Mouse (Mus musculus) midbrain, embryonic 14.5 days (tissue): ENCODE measurements around the gene Per3. TPM values are rescaled to one million over a fixed set of nuclear protein-coding genes. Genes with fewer than 3 reads are reported as not detected.
"Not testable (repeated sequence)": the region's sequence is repeated elsewhere in the genome, so short reads cannot be mapped to it uniquely, and the experiment has no call there.

Experiments
- ATAC-seq: fragments of 200-750 bp; cut with Nextera tagmentation; 2 replicates; pipeline ENCODE4 v1.8.0; 2017; ENCODE audit warnings: moderate number of reproducible peaks, moderate library complexity; ENCODE audit not compliant: low FRiP score, low TSS enrichment
- DNase-seq: peaks from one replicate; pipeline ENCODE4 v3.0.0-alpha.2; 2015
- H3K27ac ChIP-seq: fragments of 300-500 bp; sonication (generic); replicated peaks from 2 replicates; pipeline ENCODE4 v1.5.1; 2014; ENCODE audit warnings: mild to moderate bottlenecking, low read depth, low read length, moderate library complexity
- H3K27me3 ChIP-seq: fragments of 300-500 bp; sonication (generic); 2 replicates; pipeline ENCODE4 v1.6.1; 2014; ENCODE audit warnings: low read length, control low read depth, mixed read lengths; ENCODE audit not compliant: control insufficient read depth, insufficient read depth
- H3K36me3 ChIP-seq: fragments of 300-500 bp; sonication (generic); 2 replicates; pipeline ENCODE4 v1.6.1; 2014; ENCODE audit warnings: low read length, control low read depth; ENCODE audit not compliant: control insufficient read depth, insufficient read depth
- H3K4me1 ChIP-seq: fragments of 300-500 bp; sonication (generic); 2 replicates; pipeline ENCODE4 v1.6.1; 2014; ENCODE audit warnings: mild to moderate bottlenecking, antibody characterized with exemption, low read length, control low read depth; ENCODE audit not compliant: control insufficient read depth, insufficient read depth
- H3K4me2 ChIP-seq: fragments of 300-500 bp; sonication (generic); 2 replicates; pipeline ENCODE4 v1.6.1; 2014; ENCODE audit warnings: mild to moderate bottlenecking, low read length, moderate library complexity
- H3K4me3 ChIP-seq: fragments of 300-500 bp; sonication (generic); replicated peaks from 2 replicates; pipeline ENCODE4 v1.5.1; 2014; ENCODE audit warnings: low read depth, low read length
- H3K9ac ChIP-seq: fragments of 300-500 bp; sonication (generic); replicated peaks from 2 replicates; pipeline ENCODE4 v1.6.1; 2014; ENCODE audit warnings: mild to moderate bottlenecking, low read length, moderate library complexity
- H3K9me3 ChIP-seq: fragments of 300-500 bp; sonication (generic); 2 replicates; pipeline ENCODE4 v1.6.1; 2016; ENCODE audit warnings: low read length, control low read depth, mixed read lengths; ENCODE audit not compliant: control insufficient read depth
- WGBS: fragments of 180-500 bp; shearing (Covaris S2); extraction: QIAGEN DNeasy Blood & Tissue Kit; methylation state at CpG from one replicate; pipeline ENCODE4 v1.1.7; 2014; 5-methylcytosine and 5-hydroxymethylcytosine counted together
- polyA plus RNA-seq: library from polyadenylated mRNA; unstranded; fragments of >200 nt; fragmentation: Nextera tagmentation; extraction: Ambion mirVana; gene quantifications from 2 replicates; pipeline ENCODE4 v1.2.1, GENCODE M21; 2014

The Per3 gene
- polyA plus RNA-seq, 1 experiment from 2014 or later: 2.5 TPM

GRCm38 (mm10) chr4:151044944-151045570 lies 592 bp upstream of the Per3 start:
- Histone ChIP-seq H3K4me2 (peak overlapping the region; percentile 98), H3K27me3 (peaks cover 9% of the 10 kb centered on the region; the same call in 1 of the 2 replicates), H3K9ac (peak overlapping the region; percentile 48; the same call in 1 of the 2 replicates), H3K27ac (no peak overlapping the region), H3K4me3 (peak overlapping the region; percentile 56), H3K4me1 (peaks cover 4% of the 10 kb centered on the region; the same call in 1 of the 2 replicates), H3K9me3 (no peaks in the 10 kb centered on the region), H3K36me3 (peaks cover 33% of the 10 kb centered on the region)
- ATAC-seq: no peak
- no peak for DNase-seq
- WGBS: 5% methylated on average over 21 of the region's 21 CpGs

DNA sequence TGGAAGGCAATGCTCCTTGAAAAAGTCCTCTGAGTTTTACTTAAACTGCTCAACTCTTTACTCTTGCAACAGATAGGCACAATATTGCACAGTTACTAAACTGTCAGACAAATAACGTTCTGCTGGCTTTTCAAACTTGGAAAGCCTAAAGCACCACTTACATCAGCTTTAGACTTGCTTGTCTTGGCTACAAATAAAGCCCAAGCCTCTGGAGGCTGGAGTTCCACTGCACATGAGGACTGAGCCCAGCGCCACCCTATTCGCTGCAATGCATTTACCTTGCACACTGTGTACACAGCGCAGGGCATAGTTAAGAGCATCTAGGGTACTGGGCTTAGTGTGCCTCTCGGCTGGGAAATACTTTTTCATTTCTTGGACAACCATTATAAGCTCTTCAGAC lies 1.2 kb downstream of the Per3 start:
- Histone ChIP-seq H3K27ac (no peak overlapping the region), H3K9me3 (no peaks in the 10 kb centered on the region), H3K4me3 (0 out of 2 replicates have a peak overlapping the region, but pooled peaks have one; percentile 56), H3K36me3 (peaks cover 15% of the 10 kb centered on the region), H3K27me3 (peaks cover 9% of the 10 kb centered on the region; the same call in 1 of the 2 replicates), H3K4me1 (peaks cover 4% of the 10 kb centered on the region; the same call in 1 of the 2 replicates), H3K9ac (peak overlapping the region; percentile 48; the same call in 1 of the 2 replicates), H3K4me2 (peak overlapping the region; percentile 98)
- ATAC-seq: no peak
- no peak for DNase-seq
- 49% methylated on average over 5 of the region's 5 CpGs for WGBS

DNA sequence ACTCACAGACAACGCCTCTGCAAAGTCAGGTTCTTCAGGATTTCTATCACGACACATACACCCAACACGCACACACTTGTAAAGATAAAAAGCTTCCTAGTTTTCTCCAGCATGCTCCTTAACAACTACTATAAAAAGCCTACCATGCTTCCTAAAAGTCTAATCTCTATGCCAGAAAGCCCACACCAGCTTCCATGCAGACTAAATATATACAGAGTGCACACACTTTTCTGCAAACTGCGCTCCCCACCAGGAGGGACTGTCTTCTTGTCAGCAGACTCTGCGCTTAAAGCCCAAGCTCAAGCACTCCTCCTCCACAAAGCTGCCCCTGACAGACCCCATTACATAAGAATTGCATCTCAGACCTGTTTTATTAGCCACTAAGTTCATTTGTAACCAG lies 3.0 kb downstream of the Per3 start:
- H3K9ac ChIP-seq: no peak overlapping the region
- no peak overlapping the region for H3K27ac ChIP-seq
- DNase-seq (no peak), ATAC-seq (no peak)
- peaks cover 4% of the 10 kb centered on the region; the same call in 1 of the 2 replicates for H3K4me1 ChIP-seq
- no peak overlapping the region for H3K4me3 ChIP-seq
- no peak overlapping the region for H3K4me2 ChIP-seq
- peaks cover 9% of the 10 kb centered on the region; the same call in 1 of the 2 replicates for H3K27me3 ChIP-seq
- H3K36me3 ChIP-seq: peaks cover under 1% of the 10 kb centered on the region
- 90% methylated on average over 5 of the region's 5 CpGs for WGBS
- no peaks in the 10 kb centered on the region for H3K9me3 ChIP-seq

DNA sequence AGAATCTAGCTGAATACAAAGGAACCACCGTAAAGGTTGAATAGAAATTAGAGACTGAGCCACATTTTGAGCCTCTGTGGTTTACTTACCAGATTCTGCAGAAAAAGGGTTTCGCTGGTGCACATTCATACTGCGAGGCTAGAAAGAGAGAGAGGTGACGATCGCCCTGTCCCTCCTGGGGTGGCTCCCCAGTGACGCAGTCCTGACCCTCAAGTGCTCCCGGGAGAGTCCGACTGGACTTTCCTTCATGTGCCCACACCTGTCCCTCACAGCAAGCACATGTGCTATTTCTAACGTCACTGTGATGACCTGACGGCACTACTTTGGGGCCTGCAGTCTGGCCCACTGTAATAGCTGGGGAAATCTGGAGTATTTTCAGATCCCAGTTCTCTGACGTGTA lies 6.7 kb downstream of the Per3 start:
- Histone ChIP-seq H3K27me3 (no peaks in the 10 kb centered on the region), H3K9ac (no peak overlapping the region), H3K36me3 (no peaks in the 10 kb centered on the region), H3K4me1 (no peaks in the 10 kb centered on the region), H3K27ac (no peak overlapping the region), H3K9me3 (no peaks in the 10 kb centered on the region), H3K4me3 (no peak overlapping the region), H3K4me2 (no peak overlapping the region)
- no peak for ATAC-seq
- WGBS: 90% methylated on average over 11 of the region's 11 CpGs
- no peak for DNase-seq

GRCm38 (mm10) chr4:151036521-151036920 lies 7.9 kb downstream of the Per3 start:
- Histone ChIP-seq H3K9ac (no peak overlapping the region), H3K36me3 (no peaks in the 10 kb centered on the region), H3K4me2 (no peak overlapping the region), H3K27me3 (no peaks in the 10 kb centered on the region), H3K4me1 (no peaks in the 10 kb centered on the region), H3K27ac (no peak overlapping the region), H3K4me3 (no peak overlapping the region), H3K9me3 (no peaks in the 10 kb centered on the region)
- DNase-seq (no peak), ATAC-seq (no peak)
- 87% methylated on average over 7 of the region's 7 CpGs for WGBS

GRCm38 (mm10) chr4:151027001-151027400 lies 17.5 kb downstream of the Per3 start:
- no peaks in the 10 kb centered on the region for H3K9me3 ChIP-seq
- peaks cover 9% of the 10 kb centered on the region; the same call in 1 of the 2 replicates for H3K36me3 ChIP-seq
- no peak overlapping the region for H3K9ac ChIP-seq
- no peak overlapping the region for H3K4me3 ChIP-seq
- no peak overlapping the region for H3K4me2 ChIP-seq
- H3K4me1 ChIP-seq: no peaks in the 10 kb centered on the region
- H3K27ac ChIP-seq: no peak overlapping the region
- 49% methylated on average over 6 of the region's 6 CpGs for WGBS
- DNase-seq (peak; percentile 81), ATAC-seq (no peak)
- H3K27me3 ChIP-seq: no peaks in the 10 kb centered on the region

- no peak overlapping the region for H3K9ac ChIP-seq
- WGBS: 94% methylated on average over 9 of the region's 9 CpGs
- H3K27me3 ChIP-seq: no peaks in the 10 kb centered on the region
- no peak overlapping the region for H3K4me2 ChIP-seq
- ATAC-seq (no peak), DNase-seq (no peak)
- H3K9me3 ChIP-seq: no peaks in the 10 kb centered on the region
- H3K4me1 ChIP-seq: no peaks in the 10 kb centered on the region
- no peak overlapping the region for H3K27ac ChIP-seq
- H3K4me3 ChIP-seq: no peak overlapping the region
- H3K36me3 ChIP-seq: peaks cover 15% of the 10 kb centered on the region; the same call in 1 of the 2 replicates
These were observed 20.3 kb downstream of the Per3 start for GRCm38 (mm10) chr4:151024152-151024551.

GRCm38 (mm10) chr4:151017356-151017755 lies 27.1 kb downstream of the Per3 start:
- not testable (repeated sequence) for H3K27ac ChIP-seq, H3K4me1 ChIP-seq, H3K9ac ChIP-seq, DNase-seq, H3K9me3 ChIP-seq, H3K4me2 ChIP-seq, H3K27me3 ChIP-seq, H3K4me3 ChIP-seq, ATAC-seq
- 95% methylated on average over 1 of the region's 1 CpGs for WGBS
- H3K36me3 ChIP-seq: peaks cover 26% of the 10 kb centered on the region

DNA sequence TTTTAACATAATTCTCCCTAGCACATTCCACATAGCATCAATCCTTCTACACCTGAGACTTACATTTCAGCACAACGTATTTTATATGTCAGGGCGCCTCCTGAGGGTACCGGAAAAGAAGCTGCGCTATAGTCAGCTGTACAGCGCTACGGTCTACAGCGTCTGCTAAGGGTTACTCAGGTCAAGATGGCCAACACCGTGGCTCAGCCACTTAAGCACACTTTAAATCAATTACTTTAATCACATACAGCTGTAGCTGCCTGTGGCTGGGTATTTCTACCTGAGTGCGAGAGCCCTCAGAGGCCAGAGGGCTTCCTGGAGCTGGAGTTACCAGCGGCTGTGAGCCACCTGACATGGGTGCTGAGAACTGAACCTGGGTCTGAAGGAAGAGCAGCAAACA lies 28.5 kb downstream of the Per3 start:
- H3K9ac ChIP-seq: no peak overlapping the region
- no peak overlapping the region for H3K4me2 ChIP-seq
- ATAC-seq: no peak
- no peak overlapping the region for H3K27ac ChIP-seq
- 93% methylated on average over 10 of the region's 10 CpGs for WGBS
- no peaks in the 10 kb centered on the region for H3K9me3 ChIP-seq
- peaks cover 21% of the 10 kb centered on the region for H3K36me3 ChIP-seq
- no peak for DNase-seq
- no peak overlapping the region for H3K4me3 ChIP-seq
- H3K4me1 ChIP-seq: no peaks in the 10 kb centered on the region
- H3K27me3 ChIP-seq: no peaks in the 10 kb centered on the region
